Mouse (Mus musculus) A20 (cell line): ENCODE measurements around the gene Abcf2.

Source experiments
- DNase-seq: peaks from one replicate; pipeline ENCODE4 v3.0.0-alpha.2; 2011; ENCODE audit warnings: low read depth, low spot score

Gene Abcf2

DNA sequence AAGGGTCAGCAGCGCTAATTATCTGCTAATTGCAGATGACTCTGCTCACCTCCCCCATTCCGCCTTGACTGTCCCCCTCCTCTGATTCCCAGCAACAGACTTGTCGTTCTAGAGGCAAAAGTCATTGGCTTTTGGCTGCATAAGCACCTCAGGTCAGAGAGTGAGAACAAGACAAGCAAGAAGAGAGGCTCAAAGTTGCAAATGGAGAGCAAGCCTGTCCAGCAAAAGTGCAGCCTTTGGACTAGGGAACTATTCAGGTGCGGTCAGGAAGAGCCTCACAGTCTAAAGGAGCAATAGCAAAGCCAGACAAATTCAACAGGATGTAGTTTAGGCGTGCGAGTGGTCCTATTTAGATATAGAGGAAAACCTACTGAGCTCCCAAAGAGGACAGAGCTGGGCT lies 49.5 kb downstream of the Abcf2 start:
- no peak for DNase-seq

DNA sequence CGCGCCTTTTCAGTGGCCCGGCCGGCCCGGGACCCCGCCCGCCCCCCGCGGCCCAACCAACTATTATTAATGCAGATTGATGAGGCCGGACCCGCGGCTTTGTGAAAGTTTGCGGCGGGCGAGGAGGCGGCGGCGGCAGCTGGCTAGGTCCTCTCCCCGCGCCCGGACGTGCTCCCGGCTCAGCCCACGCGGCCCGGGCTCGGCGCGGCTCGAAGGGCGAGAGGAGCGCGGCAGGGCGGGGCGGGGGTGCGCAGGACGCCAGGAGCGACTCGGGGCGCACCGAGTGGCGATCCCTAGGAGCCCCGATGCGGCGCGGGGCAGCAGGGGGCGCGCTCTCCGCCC lies 50.4 kb downstream of the Abcf2 start, which contains the start of gene Gbx1:
Gene Gbx1 (minus strand): TSS at position 314 of the 342 bp plus-strand sequence.
- DNase-seq, result no peak

DNA sequence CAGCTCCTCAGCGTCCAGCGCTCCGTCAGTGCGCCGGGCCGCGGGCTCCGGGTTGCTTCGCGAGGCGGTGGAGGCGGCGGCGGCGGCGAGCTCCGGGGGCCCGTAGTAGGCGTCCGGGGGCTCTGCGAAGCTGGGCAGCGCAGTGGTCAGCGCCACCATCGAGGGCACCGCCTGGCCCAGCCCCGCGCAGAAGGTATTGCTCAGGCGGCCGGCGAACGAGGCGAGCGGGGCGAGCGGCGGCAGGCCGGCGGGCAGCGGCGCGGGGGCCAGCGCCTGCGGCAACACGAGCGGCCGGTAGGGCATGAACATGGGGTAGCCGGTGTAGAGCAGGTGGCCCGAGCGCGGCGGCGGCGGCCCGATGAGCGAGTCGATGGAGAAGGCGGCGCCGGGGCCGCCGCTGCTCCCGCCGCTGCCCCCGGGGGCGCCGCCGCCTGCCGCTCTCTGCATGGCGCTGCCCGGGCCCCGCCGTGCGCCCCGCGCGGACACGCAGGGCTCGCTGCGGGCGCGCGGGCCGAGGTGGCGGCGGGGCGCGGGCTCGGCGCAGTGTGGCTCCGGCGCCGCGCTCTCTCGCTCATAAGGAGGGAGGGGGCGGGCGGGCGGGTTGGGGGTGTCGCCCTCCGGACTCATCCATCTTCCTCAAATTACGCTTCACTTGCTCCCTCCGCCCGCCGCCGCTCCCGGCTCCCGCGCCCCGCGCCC lies 50.9 kb downstream of the Abcf2 start:
- no peak for DNase-seq

DNA sequence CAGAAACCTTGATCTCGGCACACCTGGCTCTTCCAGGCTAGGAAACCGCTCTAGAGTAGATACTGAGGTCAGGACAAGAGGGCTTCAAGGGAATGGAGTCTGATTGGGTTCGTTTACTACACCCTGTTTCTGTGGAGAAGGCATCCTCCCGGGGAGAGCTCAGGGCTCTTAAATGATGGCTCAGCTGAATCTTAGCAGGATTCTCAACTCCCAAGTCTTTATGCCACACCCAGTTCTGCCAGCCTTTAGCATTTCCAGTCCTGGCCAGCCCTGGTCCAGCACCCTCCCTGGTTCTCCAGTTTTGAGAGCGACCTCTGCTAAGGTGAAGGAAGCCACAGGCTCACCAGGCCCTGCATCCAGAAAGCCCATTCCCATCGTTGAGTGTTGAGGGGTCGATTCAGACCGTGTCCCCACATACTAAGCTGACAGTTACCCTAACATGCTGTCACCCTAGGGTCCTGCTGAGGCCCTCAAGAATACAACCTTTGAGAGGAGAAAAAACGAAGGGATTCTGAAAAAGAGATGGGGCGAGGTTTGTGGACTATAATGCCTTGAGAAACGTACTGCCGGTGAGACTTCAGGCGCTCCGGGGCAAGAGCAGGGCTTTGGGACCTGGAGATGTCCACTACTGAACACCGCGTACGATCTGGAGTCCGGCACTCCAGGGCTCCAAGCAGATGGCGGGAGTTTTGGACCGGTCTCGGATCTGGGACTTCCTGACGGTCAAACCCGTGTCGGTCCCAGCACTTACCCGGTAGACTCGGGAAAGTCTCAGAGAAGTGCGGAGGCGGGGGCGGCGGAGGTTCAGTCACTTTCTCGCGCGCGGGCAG lies 51.7 kb downstream of the Abcf2 start:
- DNase-seq, result no peak

DNA sequence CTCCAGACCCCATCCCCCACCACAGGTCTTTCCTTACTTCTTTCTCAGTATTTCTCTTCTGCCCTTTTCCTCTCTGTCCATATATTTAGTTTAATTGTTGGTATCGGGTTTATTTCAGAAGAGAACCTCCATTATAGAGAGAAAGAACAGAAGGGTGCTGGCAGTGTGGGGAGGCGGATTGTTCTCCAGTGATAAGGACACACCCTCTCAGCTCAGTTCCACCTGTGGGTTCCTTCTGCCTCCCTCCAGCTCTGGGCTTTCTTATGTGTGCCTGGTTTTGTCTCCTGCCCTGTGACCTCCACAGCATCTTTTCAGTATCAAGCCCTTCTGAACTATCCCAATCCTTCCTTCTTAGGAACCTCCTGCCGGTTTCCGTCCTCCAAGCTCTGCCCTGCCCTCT lies 52.7 kb downstream of the Abcf2 start:
- DNase-seq, result no peak

DNA sequence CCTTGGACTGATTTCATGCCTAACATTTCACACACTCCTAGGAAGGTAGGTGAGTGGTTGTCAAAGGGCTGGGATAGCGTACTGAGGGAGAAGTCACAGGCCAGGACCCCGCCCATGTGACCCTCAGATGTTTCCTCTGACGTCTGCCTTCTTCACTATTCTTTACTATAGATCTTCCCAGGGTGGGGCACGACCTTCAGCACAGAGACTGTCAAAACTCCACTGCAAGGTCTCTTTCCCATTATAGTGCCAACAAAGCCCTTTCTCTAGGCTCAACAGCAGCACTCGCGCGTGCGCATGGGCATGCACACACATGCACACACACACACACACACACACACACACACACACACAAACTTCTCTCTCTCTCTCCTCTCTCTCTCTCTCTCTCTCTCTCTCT lies 53.5 kb downstream of the Abcf2 start:
- DNase-seq, result no peak

DNA sequence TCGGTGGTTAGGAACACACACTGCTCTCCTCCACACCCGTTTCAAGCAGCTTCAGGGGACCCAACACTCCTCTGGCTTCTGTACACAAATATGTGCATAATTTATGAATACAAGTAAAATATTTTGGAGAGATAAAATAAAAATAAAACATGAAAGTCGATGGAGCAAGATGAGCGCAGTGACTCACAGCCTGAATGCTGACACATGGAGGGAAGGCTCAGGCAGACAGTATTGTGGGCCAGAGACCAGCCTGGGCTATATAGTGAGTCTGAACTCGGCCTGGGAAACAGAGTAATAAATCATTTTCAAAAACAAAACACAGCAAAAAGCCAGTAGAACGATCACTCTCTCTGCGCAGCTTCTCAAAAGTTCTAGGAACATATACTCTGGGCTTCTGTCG lies 55.9 kb downstream of the Abcf2 start:
- DNase-seq, result no peak
